In genomic region chr17:32173166-32173565, GRCm38 (mm10) we compare ENCODE assay signal across 12 mouse cellular contexts. TPM values are rescaled to one million over a fixed set of nuclear protein-coding genes. Genes with fewer than 3 reads are reported as not detected.
DNase-seq lines count a peak whose midpoint lies in the region; ATAC-seq and TF ChIP-seq lines count a peak whose summit lies in the region.
"Had no signal": no experiment of that assay in that cellular context is flagged by ENCODE, and none has a peak within 500 bp of the region (broad histone marks: within the 10 kb centered on the region; RNA-seq: fewer than 3 reads in every experiment).

No protein-coding gene starts in this region.

- 0 out of 2 replicates have a peak, but pooled peaks cover 4% of the 10 kb centered on the region for H3K4me1 ChIP-seq in stomach, embryonic 15.5 days
- H3K4me1 ChIP-seq in stomach, postnatal 0 days (replicated peaks; ENCODE audit: control insufficient read depth, insufficient read depth): 0 out of 2 replicates have a peak, but pooled peaks cover 2% of the 10 kb centered on the region
- H3K4me1 ChIP-seq in heart, embryonic 13.5 days: peaks cover 18% of the 10 kb centered on the region

- H3K4me2 ChIP-seq in stomach, embryonic 15.5 days: no peak overlapping the region
- no peak overlapping the region for H3K4me2 ChIP-seq in stomach, postnatal 0 days (replicated peaks; ENCODE audit: low read depth)
- no peak overlapping the region for H3K4me2 ChIP-seq in heart, embryonic 13.5 days

- H3K9me3 ChIP-seq in stomach, embryonic 15.5 days: no peaks in the 10 kb centered on the region
- no peaks in the 10 kb centered on the region for H3K9me3 ChIP-seq in stomach, postnatal 0 days (ENCODE audit: control insufficient read depth, low read length)
- H3K9me3 ChIP-seq in heart, embryonic 13.5 days: no peaks in the 10 kb centered on the region

- peak; percentile 56; the same call in 1 of the 2 replicates for ATAC-seq in stomach, embryonic 15.5 days (ENCODE audit: insufficient read depth, low FRiP score, low read depth)
- ATAC-seq in stomach, postnatal 0 days (ENCODE audit: low FRiP score, low TSS enrichment): no peak
- no peak; the same call in 1 of the 2 replicates for ATAC-seq in heart, embryonic 13.5 days (ENCODE audit: extremely low read depth, insufficient number of reproducible peaks, low FRiP score, low TSS enrichment)
- ATAC-seq in erythroid progenitor cell, adult 5-6 weeks (replicated peaks; ENCODE audit: low FRiP score, poor library complexity, severe bottlenecking): no peak

- no peak overlapping the region for H3K9ac ChIP-seq in stomach, embryonic 15.5 days
- no peak overlapping the region for H3K9ac ChIP-seq in stomach, postnatal 0 days (ENCODE audit: low read length)
- no peak overlapping the region for H3K9ac ChIP-seq in heart, embryonic 13.5 days
- H3K9ac ChIP-seq: liver, embryonic 14.5 days had no signal

- H3K36me3 ChIP-seq in stomach, embryonic 15.5 days: no peaks in the 10 kb centered on the region
- no peaks in the 10 kb centered on the region for H3K36me3 ChIP-seq in stomach, postnatal 0 days (ENCODE audit: control insufficient read depth, insufficient read depth, low read length)
- H3K36me3 ChIP-seq in heart, embryonic 13.5 days: no peaks in the 10 kb centered on the region

- no peak for DNase-seq in stomach, postnatal 0 days (ENCODE audit: low spot score)
- peak; percentile 79 to 84 for DNase-seq in kidney, postnatal 25 days
- no peak for DNase-seq in urinary bladder, adult 18-20 months (ENCODE audit: low spot score in 2 of 2)
- no peak for DNase-seq in layer of hippocampus, postnatal 25 days (ENCODE audit: extremely low spot score in 1 of 2, low spot score in 1 of 2)
- no peak for DNase-seq in liver
- DNase-seq: cerebellum, postnatal 36 days had no signal

- 53% methylated on average over 7 of the region's 7 CpGs for WGBS in stomach, embryonic 15.5 days
- 49% methylated on average over 7 of the region's 7 CpGs for WGBS in stomach, postnatal 0 days
- WGBS in heart, embryonic 13.5 days: 57% methylated on average over 7 of the region's 7 CpGs

- TF ChIP-seq CTCF in stomach, postnatal 0 days (IDR thresholded peaks at IDR 0.05; ENCODE audit: low read depth): no peak

- H3K4me3 ChIP-seq in stomach, embryonic 15.5 days (replicated peaks): no peak overlapping the region
- H3K4me3 ChIP-seq in stomach, postnatal 0 days (ENCODE audit: low read depth, low read length): no peak overlapping the region
- H3K4me3 ChIP-seq in heart, embryonic 13.5 days: no peak overlapping the region

- no peaks in the 10 kb centered on the region for H3K27me3 ChIP-seq in stomach, embryonic 15.5 days (replicated peaks)
- H3K27me3 ChIP-seq in stomach, postnatal 0 days (ENCODE audit: control insufficient read depth, insufficient read depth, low read length): no peaks in the 10 kb centered on the region
- H3K27me3 ChIP-seq in heart, embryonic 13.5 days (replicated peaks): no peaks in the 10 kb centered on the region

- no peak for TF ChIP-seq EP300 in stomach, postnatal 0 days (optimal IDR thresholded peaks at IDR 0.05)

- H3K27ac ChIP-seq in stomach, embryonic 15.5 days: no peak overlapping the region
- H3K27ac ChIP-seq in stomach, postnatal 0 days (replicated peaks): no peak overlapping the region
- H3K27ac ChIP-seq in heart, embryonic 13.5 days (replicated peaks): peak overlapping the region; percentile 58
- H3K27ac ChIP-seq: liver, embryonic 14.5 days had no signal

RNA-seq across cellular contexts. Expression of gene Notch3, which starts 6.5 kb away (rescaled TPM):
- polyA plus RNA-seq in stomach, embryonic 15.5 days (2015; fragmentation: Nextera tagmentation; extraction: Ambion mirVana): 13.1 and 14.2 TPM in 2 replicates
- polyA plus RNA-seq in stomach, postnatal 0 days (2015; fragmentation: Nextera tagmentation; extraction: Ambion mirVana): 3.9 and 4.0 TPM in 2 replicates
- 5.7 and 5.9 TPM in 2 replicates for polyA plus RNA-seq in heart, embryonic 13.5 days (2015; fragmentation: Nextera tagmentation; extraction: Ambion mirVana)
- 0.42 TPM in 1 of 2 replicates, not detected in the other for total RNA-seq in erythroid progenitor cell, adult 5-6 weeks (2015; ENCODE audit: low replicate concordance)
- total RNA-seq in erythroid progenitor cell, adult 5-6 weeks (2017; ENCODE audit: low replicate concordance): 0.26 TPM in 1 of 2 replicates, not detected in the other
- 10 to 100 TPM in 1 of 2 experiments, 1 to 10 TPM in 1; 7.0 to 10.3 TPM for total RNA-seq in layer of hippocampus, postnatal 25 days (2021)
- total RNA-seq: neutrophil, adult 5-6 weeks had no signal

RNA-seq across cellular contexts. Expression of gene Ephx3, which starts 16.2 kb away (rescaled TPM):
- polyA plus RNA-seq in stomach, embryonic 15.5 days (2015; fragmentation: Nextera tagmentation; extraction: Ambion mirVana): 1.5 and 5.0 TPM in 2 replicates
- polyA plus RNA-seq in stomach, postnatal 0 days (2015; fragmentation: Nextera tagmentation; extraction: Ambion mirVana): 45.6 and 48.8 TPM in 2 replicates
- polyA plus RNA-seq in heart, embryonic 13.5 days (2015; fragmentation: Nextera tagmentation; extraction: Ambion mirVana): 0.11 TPM in 1 of 2 replicates, not detected in the other
- 0.84 TPM in 1 of 2 replicates, not detected in the other for total RNA-seq in erythroid progenitor cell, adult 5-6 weeks (2015; ENCODE audit: low replicate concordance)
- 1.4 and 2.7 TPM in 2 replicates for total RNA-seq in erythroid progenitor cell, adult 5-6 weeks (2017; ENCODE audit: low replicate concordance)
- under 1 TPM; 0.49 to 0.75 TPM for total RNA-seq in layer of hippocampus, postnatal 25 days (2021)
- total RNA-seq: hematopoietic stem cell, adult 5-6 weeks had no signal

Comparison
In these comparisons a context has a peak if more than half of its experiments do, and no peak if none do; other contexts are left out.
1. DNase-seq: peak in kidney, postnatal 25 days (2 of 2); none in stomach, postnatal 0 days (single experiment), urinary bladder, adult 18-20 months (0 of 2), layer of hippocampus, postnatal 25 days (0 of 2) and liver (single experiment).